In the genomic region with DNA sequence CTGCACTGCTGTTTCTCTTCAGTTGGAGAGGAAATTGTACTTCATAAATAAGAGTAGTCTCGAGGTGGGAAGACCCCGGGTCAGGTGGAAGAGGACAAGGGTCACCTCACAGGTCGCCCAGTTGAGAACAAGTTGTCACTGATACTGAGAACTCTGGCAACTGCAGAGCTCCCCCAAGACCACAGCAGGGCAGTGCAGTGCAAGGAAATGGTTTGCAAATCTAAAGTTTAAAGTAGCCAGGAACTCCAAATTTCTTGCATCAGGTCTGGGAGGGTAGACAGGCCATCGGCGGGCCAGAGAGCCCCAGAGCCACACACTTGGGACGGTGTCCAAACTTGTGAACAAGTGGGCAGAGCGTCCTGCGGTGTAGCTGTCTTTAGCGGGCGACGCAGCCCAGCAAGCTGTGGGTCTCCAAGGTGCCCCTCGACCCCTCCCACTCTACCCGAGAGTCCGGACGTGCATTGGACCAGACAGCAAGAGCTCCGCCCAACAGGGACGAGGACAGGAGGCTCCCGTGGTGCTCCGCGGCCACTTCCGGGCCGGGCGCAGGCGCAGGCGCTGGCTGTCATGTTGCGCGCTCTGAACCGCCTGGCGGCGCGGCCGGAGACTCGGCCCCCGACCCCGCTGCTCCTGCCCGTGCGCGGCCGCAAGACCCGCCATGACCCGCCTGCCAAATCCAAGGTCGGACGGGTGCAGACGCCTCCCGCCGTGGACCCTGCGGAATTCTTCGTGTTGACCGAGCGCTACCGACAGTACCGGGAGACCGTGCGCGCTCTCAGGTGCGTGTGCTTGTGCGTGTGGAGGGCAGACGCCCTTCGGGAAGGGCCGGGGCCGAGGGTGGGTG, we compare ENCODE assay signal across 8 mouse cellular contexts. TPM values are rescaled to one million over a fixed set of nuclear protein-coding genes. Genes with fewer than 3 reads are reported as not detected.
A peak's percentile ranks its signal among the peaks of the same experiment; 100 is the strongest.
DNase-seq lines count a peak whose midpoint lies in the region; ATAC-seq and TF ChIP-seq lines count a peak whose summit lies in the region.

TSS of gene Mrps26 (plus strand) at position 531 of the 844 bp plus-strand sequence.

- peak within 1 kb of the TSS; percentile 91 for H3K4me3 ChIP-seq in hindbrain, embryonic 10.5 days
- peak within 1 kb of the TSS; percentile 85 for H3K4me3 ChIP-seq in lung, postnatal 0 days (ENCODE audit: low read depth, low read length)

- peaks cover 29% of the 10 kb centered on the region for H3K36me3 ChIP-seq in hindbrain, embryonic 10.5 days
- H3K36me3 ChIP-seq in lung, postnatal 0 days (ENCODE audit: insufficient read depth, low read length): no peaks in the 10 kb centered on the region

- peak; percentile 97 for ATAC-seq in frontal cortex, adult (ENCODE audit: low TSS enrichment)
- ATAC-seq in lung, postnatal 0 days: peak; percentile 100

- H3K27ac ChIP-seq in hindbrain, embryonic 10.5 days: peak within 1 kb of the TSS; percentile 88
- no peak within 1 kb of the TSS for H3K27ac ChIP-seq in lung, postnatal 0 days (ENCODE audit: low read length)

- no peaks in the 10 kb centered on the region for H3K27me3 ChIP-seq in hindbrain, embryonic 10.5 days (ENCODE audit: insufficient read depth, poor library complexity, severe bottlenecking)
- no peaks in the 10 kb centered on the region for H3K27me3 ChIP-seq in lung, postnatal 0 days (replicated peaks; ENCODE audit: insufficient read depth, low read length)

- no peaks in the 10 kb centered on the region for H3K9me3 ChIP-seq in hindbrain, embryonic 10.5 days
- no peaks in the 10 kb centered on the region for H3K9me3 ChIP-seq in lung, postnatal 0 days (ENCODE audit: low read length)

- no peak for TF ChIP-seq EP300 in lung, postnatal 0 days (IDR thresholded peaks at IDR 0.05)

- WGBS in hindbrain, embryonic 10.5 days: under 1% methylated on average over 61 of the region's 61 CpGs
- WGBS in lung, postnatal 0 days: under 1% methylated on average over 61 of the region's 61 CpGs

- peak within 1 kb of the TSS; percentile 87 for H3K4me2 ChIP-seq in lung, postnatal 0 days (replicated peaks; ENCODE audit: low read depth, low read length)

- peak within 1 kb of the TSS; percentile 81 for H3K9ac ChIP-seq in lung, postnatal 0 days (replicated peaks; ENCODE audit: low read depth)

- peak; percentile 69 for TF ChIP-seq CTCF in lung, postnatal 0 days (IDR thresholded peaks at IDR 0.05)

- DNase-seq in MN1 (ENCODE audit: low spot score): peak; percentile 93
- peak; percentile 91 for DNase-seq in cerebellum, adult 9-10 months
- DNase-seq in hindbrain, embryonic 10.5 days (ENCODE audit: low spot score): peak; percentile 93
- DNase-seq in layer of hippocampus, adult 9-11 months: peak; percentile 96
- DNase-seq in lung, postnatal 0 days (ENCODE audit: low spot score): peak; percentile 97
- peak; percentile 81 for DNase-seq in ovary, postnatal 14 days (ENCODE audit: low spot score)
- peak; percentile 94 for DNase-seq in thymus, postnatal 14 days

- peaks cover 26% of the 10 kb centered on the region for H3K4me1 ChIP-seq in hindbrain, embryonic 10.5 days (replicated peaks)
- 0 out of 2 replicates have a peak, but pooled peaks cover 4% of the 10 kb centered on the region for H3K4me1 ChIP-seq in lung, postnatal 0 days (ENCODE audit: insufficient read depth, low read depth, low read length)

RNA-seq across cellular contexts. Expression of gene Mrps26, which starts in this region (rescaled TPM):
- 91.1 and 100 TPM in 2 replicates for polyA plus RNA-seq in hindbrain, embryonic 10.5 days (2016; fragmentation: Nextera tagmentation; extraction: Ambion mirVana)
- polyA plus RNA-seq in lung, postnatal 0 days (2015; fragmentation: Nextera tagmentation; extraction: Ambion mirVana): 61.0 and 64.0 TPM in 2 replicates
